In the genomic region with DNA sequence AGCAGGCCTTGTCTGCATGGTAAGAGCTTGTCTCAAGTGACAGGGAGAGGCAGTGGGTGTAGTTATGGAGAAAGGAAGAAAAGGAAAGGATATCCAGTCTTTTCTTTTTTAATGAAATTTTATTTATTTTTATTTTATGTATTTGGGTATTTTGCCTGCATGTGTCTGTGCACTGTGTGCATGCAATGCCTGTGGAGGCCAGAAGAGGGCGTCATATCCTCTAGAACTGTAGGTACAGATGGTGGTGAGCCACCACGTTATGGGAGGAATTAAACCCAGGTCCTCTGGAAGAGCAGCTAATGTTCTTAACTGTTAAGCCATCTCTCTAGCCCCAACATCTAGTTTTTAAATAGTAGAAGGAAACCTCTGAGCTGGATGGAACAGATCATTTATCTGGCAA, we compare ENCODE assay signal across 12 mouse cellular contexts. TPM values are rescaled to one million over a fixed set of nuclear protein-coding genes. Genes with fewer than 3 reads are reported as not detected.
DNase-seq lines count a peak whose midpoint lies in the region; ATAC-seq and TF ChIP-seq lines count a peak whose summit lies in the region.
"Had no signal": no experiment of that assay in that cellular context is flagged by ENCODE, and none has a peak within 500 bp of the region (broad histone marks: within the 10 kb centered on the region; RNA-seq: fewer than 3 reads in every experiment).

No protein-coding gene starts in this region.

- peak; percentile 12 for TF ChIP-seq RAD21 in MEL (IDR thresholded peaks at IDR 0.05; ENCODE audit: low read depth, low read length)

- H3K36me3 ChIP-seq in hindbrain, postnatal 0 days (ENCODE audit: insufficient read depth, low read length), result no peaks in the 10 kb centered on the region
- no peaks in the 10 kb centered on the region for H3K36me3 ChIP-seq in hindbrain, embryonic 13.5 days
- H3K36me3 ChIP-seq in MEL (ENCODE audit: control insufficient read depth in 1 of 2, insufficient read depth in 2 of 2, low read length in 2 of 2), result no peaks in the 10 kb centered on the region
- H3K36me3 ChIP-seq in macrophage (ENCODE audit: inconsistent target), result no peaks in the 10 kb centered on the region; the same call in 1 of the 2 replicates
- H3K36me3 ChIP-seq in kidney, embryonic 16.5 days (ENCODE audit: insufficient read depth, low read length), result no peaks in the 10 kb centered on the region

- TF ChIP-seq CTCF in hindbrain, postnatal 0 days (IDR thresholded peaks at IDR 0.05; ENCODE audit: low read depth), result peak; percentile 62
- TF ChIP-seq CTCF in MEL (IDR thresholded peaks at IDR 0.05 in 2 of 3, conservative IDR thresholded peaks at IDR 0.05 in 1 of 3; ENCODE audit: control insufficient read depth in 1 of 3, insufficient read depth in 1 of 3, low read depth in 2 of 3, low read length in 3 of 3, poor library complexity in 1 of 3, severe bottlenecking in 1 of 3), result peak; percentile 24 to 41 (median 37); a peak in 4 of 6 replicates

- no peak for TF ChIP-seq POLR2A in MEL (IDR thresholded peaks at IDR 0.05; ENCODE audit: control insufficient read depth in 1 of 2, insufficient read depth in 1 of 2, low read depth in 1 of 2, low read length in 2 of 2, poor library complexity in 1 of 2)

- H3K79me2 ChIP-seq in MEL (ENCODE audit: control insufficient read depth, insufficient read depth, low read length, poor library complexity) (no peaks in the 10 kb centered on the region), macrophage (ENCODE audit: inconsistent target) (peaks cover 78% of the 10 kb centered on the region)

- H3K4me1 ChIP-seq in hindbrain, postnatal 0 days (ENCODE audit: insufficient read depth, low read length), result no peaks in the 10 kb centered on the region
- H3K4me1 ChIP-seq in hindbrain, embryonic 13.5 days (replicated peaks), result peaks cover 20% of the 10 kb centered on the region
- H3K4me1 ChIP-seq in MEL (ENCODE audit: control insufficient read depth in 1 of 2, insufficient read depth in 2 of 2, low read length in 2 of 2), result no peaks in the 10 kb centered on the region
- H3K4me1 ChIP-seq in kidney, embryonic 16.5 days (ENCODE audit: insufficient read depth, low read length), result peaks cover 16% of the 10 kb centered on the region

- 47% methylated on average over 2 of the region's 2 CpGs for WGBS in hindbrain, postnatal 0 days
- WGBS in hindbrain, embryonic 13.5 days, result 43% methylated on average over 2 of the region's 2 CpGs
- 7% methylated on average over 2 of the region's 2 CpGs for WGBS in macrophage (ENCODE audit: missing documents)
- WGBS in kidney, embryonic 16.5 days, result 54% methylated on average over 2 of the region's 2 CpGs

- no peaks in the 10 kb centered on the region for H3K9me3 ChIP-seq in hindbrain, postnatal 0 days (ENCODE audit: low read length)
- no peaks in the 10 kb centered on the region for H3K9me3 ChIP-seq in hindbrain, embryonic 13.5 days
- H3K9me3 ChIP-seq in MEL (replicated peaks; ENCODE audit: insufficient read depth, low read length), result no peaks in the 10 kb centered on the region
- H3K9me3 ChIP-seq in kidney, embryonic 16.5 days (ENCODE audit: low read length), result no peaks in the 10 kb centered on the region

- ATAC-seq in hindbrain, postnatal 0 days, result no peak
- no peak for ATAC-seq in hindbrain, embryonic 13.5 days (ENCODE audit: low FRiP score)
- ATAC-seq in kidney, embryonic 16.5 days (ENCODE audit: low FRiP score, low TSS enrichment), result no peak
- ATAC-seq: forebrain, embryonic 16.5 days had no signal

- no peak overlapping the region for H3K9ac ChIP-seq in hindbrain, postnatal 0 days (replicated peaks; ENCODE audit: low read length)
- H3K9ac ChIP-seq in hindbrain, embryonic 13.5 days, result no peak overlapping the region
- no peak overlapping the region for H3K9ac ChIP-seq in MEL (ENCODE audit: control insufficient read depth, low read depth, low read length, poor library complexity, severe bottlenecking)
- H3K9ac ChIP-seq in kidney, embryonic 16.5 days (replicated peaks; ENCODE audit: low read length), result no peak overlapping the region

- H3K27ac ChIP-seq in hindbrain, postnatal 0 days, result no peak overlapping the region
- no peak overlapping the region for H3K27ac ChIP-seq in hindbrain, embryonic 13.5 days
- no peak overlapping the region for H3K27ac ChIP-seq in MEL (ENCODE audit: control insufficient read depth, low read depth, low read length)
- peak overlapping the region; percentile 96 for H3K27ac ChIP-seq in macrophage
- H3K27ac ChIP-seq in kidney, embryonic 16.5 days (ENCODE audit: low read length), result no peak overlapping the region

- H3K4me3 ChIP-seq in hindbrain, postnatal 0 days (ENCODE audit: low read length), result no peak overlapping the region
- H3K4me3 ChIP-seq in hindbrain, embryonic 13.5 days, result no peak overlapping the region
- H3K4me3 ChIP-seq in MEL (ENCODE audit: control insufficient read depth in 1 of 2, insufficient read depth in 1 of 2, low read depth in 2 of 2, low read length in 2 of 2) (no peak overlapping the region), macrophage (ENCODE audit: inconsistent target) (peak overlapping the region; percentile 82)
- no peak overlapping the region for H3K4me3 ChIP-seq in kidney, embryonic 16.5 days (ENCODE audit: low read length)

- H3K4me2 ChIP-seq in hindbrain, postnatal 0 days (ENCODE audit: low read depth, low read length), result no peak overlapping the region
- H3K4me2 ChIP-seq in hindbrain, embryonic 13.5 days, result no peak overlapping the region
- H3K4me2 ChIP-seq in kidney, embryonic 16.5 days (replicated peaks; ENCODE audit: low read depth, low read length), result no peak overlapping the region

- no peak for DNase-seq in hindbrain, postnatal 0 days (ENCODE audit: low spot score)
- peak; percentile 74 for DNase-seq in 416B (ENCODE audit: low read depth)
- peak; percentile 19 for DNase-seq in MEL (ENCODE audit: low read depth, low spot score)
- no peak for DNase-seq in spleen, postnatal 36 days (ENCODE audit: low spot score in 2 of 2)
- no peak for DNase-seq in layer of hippocampus, adult 9-11 months
- DNase-seq: embryo, embryonic 11 days; left cerebral cortex, postnatal 4 days; midbrain, embryonic 14.5 days had no signal

- no peaks in the 10 kb centered on the region for H3K27me3 ChIP-seq in hindbrain, postnatal 0 days (ENCODE audit: insufficient read depth, low read length)
- no peaks in the 10 kb centered on the region for H3K27me3 ChIP-seq in hindbrain, embryonic 13.5 days
- H3K27me3 ChIP-seq in MEL (ENCODE audit: control insufficient read depth in 1 of 2, insufficient read depth in 2 of 2, low read length in 2 of 2), result no peaks in the 10 kb centered on the region
- H3K27me3 ChIP-seq in kidney, embryonic 16.5 days (ENCODE audit: insufficient read depth, low read length), result no peaks in the 10 kb centered on the region

- TF ChIP-seq EP300 in MEL (IDR thresholded peaks at IDR 0.05; ENCODE audit: low read depth in 1 of 2, low read length in 2 of 2), result no peak

TF ChIP-seq in MEL, 35 proteins besides CTCF, POLR2A, EP300 and RAD21:
- no peak for TF ChIP-seq ZKSCAN1 (IDR thresholded peaks at IDR 0.05; ENCODE audit: low read depth, low read length)
- peak; percentile 4; the same call in 1 of the 2 replicates for TF ChIP-seq SMC3 (IDR thresholded peaks at IDR 0.05; ENCODE audit: low read depth, low read length)

RNA-seq across cellular contexts. Expression of gene Pstpip1, which starts 2.3 kb away (rescaled TPM):
- 0.10 and 1.1 TPM in 2 replicates for total RNA-seq in hindbrain, postnatal 0 days (2014; rRNA removed)
- polyA plus RNA-seq in hindbrain, postnatal 0 days (2015; fragmentation: Nextera tagmentation; extraction: Ambion mirVana), result 0.78 and 1.4 TPM in 2 replicates
- polyA plus RNA-seq in hindbrain, embryonic 13.5 days (2015; fragmentation: Nextera tagmentation; extraction: Ambion mirVana), result 0.70 and 0.73 TPM in 2 replicates
- total RNA-seq in MEL (2012; rRNA removed), result 0.04 TPM in 1 of 2 replicates, not detected in the other
- under 1 TPM in 1 of 2 experiments, not detected in 1; 0.22 TPM for polyA plus RNA-seq in MEL (2012; ENCODE audit: insufficient read depth in 1 of 2, insufficient read length in 2 of 2, low read depth in 1 of 2, low replicate concordance in 2 of 2, missing spikeins in 1 of 2)
- total RNA-seq in macrophage (2018; cell fraction: chromatin; rRNA removed), result 100 to 1,000 TPM in 24 of 26 experiments, 10 to 100 TPM in 2; 71.1 to 586 (median 297) TPM
- total RNA-seq in macrophage (2018; cell fraction: cytosol; rRNA removed), result 100 to 1,000 TPM in 11 of 26 experiments, 10 to 100 TPM in 15; 40.4 to 132 (median 78.9) TPM
- 100 to 1,000 TPM in 20 of 26 experiments, 10 to 100 TPM in 6; 40.1 to 234 (median 147) TPM for total RNA-seq in macrophage (2018; cell fraction: nucleus; rRNA removed)
- 59.7 to 86.7 TPM (median 78.8 TPM) in 3 replicates for polyA plus RNA-seq in macrophage (2018)
- 0.91 and 0.96 TPM in 2 replicates for polyA plus RNA-seq in kidney, embryonic 16.5 days (2015; fragmentation: Nextera tagmentation; extraction: Ambion mirVana)

RNA-seq across cellular contexts. Expression of gene Rcn2, which starts 50.5 kb away (rescaled TPM):
- total RNA-seq in hindbrain, postnatal 0 days (2014; rRNA removed), result 102 and 123 TPM in 2 replicates
- polyA plus RNA-seq in hindbrain, postnatal 0 days (2015; fragmentation: Nextera tagmentation; extraction: Ambion mirVana), result 305 and 318 TPM in 2 replicates
- 296 and 301 TPM in 2 replicates for polyA plus RNA-seq in hindbrain, embryonic 13.5 days (2015; fragmentation: Nextera tagmentation; extraction: Ambion mirVana)
- total RNA-seq in MEL (2012; rRNA removed), result 22.7 and 28.6 TPM in 2 replicates
- 10 to 100 TPM in 1 of 2 experiments, not detected in 1; 16.9 TPM for polyA plus RNA-seq in MEL (2012; ENCODE audit: insufficient read depth in 1 of 2, insufficient read length in 2 of 2, low read depth in 1 of 2, low replicate concordance in 2 of 2, missing spikeins in 1 of 2)
- 10 to 100 TPM in 22 of 26 experiments, 1 to 10 TPM in 4; 5.2 to 45.2 (median 23.6) TPM for total RNA-seq in macrophage (2018; cell fraction: chromatin; rRNA removed)
- 10 to 100 TPM; 17.2 to 46.0 (median 29.6) TPM for total RNA-seq in macrophage (2018; cell fraction: cytosol; rRNA removed)
- total RNA-seq in macrophage (2018; cell fraction: nucleus; rRNA removed), result 10 to 100 TPM; 20.7 to 63.8 (median 38.6) TPM
- 29.6 to 55.4 TPM (median 36.6 TPM) in 3 replicates for polyA plus RNA-seq in macrophage (2018)
- polyA plus RNA-seq in kidney, embryonic 16.5 days (2015; fragmentation: Nextera tagmentation; extraction: Ambion mirVana), result 247 and 255 TPM in 2 replicates

Comparison
In these comparisons a context has a peak if more than half of its experiments do, and no peak if none do; other contexts are left out.
1. DNase-seq: peak in 416B (single experiment) and MEL (single experiment); none in hindbrain, postnatal 0 days (single experiment), spleen, postnatal 36 days (0 of 2) and layer of hippocampus, adult 9-11 months (single experiment).
2. RNA of gene Pstpip1, which starts 2.3 kb away (polyA plus RNA-seq): 59.7 to 86.7 TPM in macrophage; 0.91 to 0.96 TPM in kidney, embryonic 16.5 days, 0.78 to 1.4 TPM in hindbrain, postnatal 0 days, 0.70 to 0.73 TPM in hindbrain, embryonic 13.5 days and 0.22 TPM in MEL; every median in the first group is over 10 times any median in the second.